Mouse (Mus musculus) lung, embryonic 16.5 days (tissue): Measurements from ENCODE around the gene Svs3a. TPM values are rescaled to one million over a fixed set of nuclear protein-coding genes. Genes with fewer than 3 reads are reported as not detected.

Source experiments
- polyA plus RNA-seq: library from polyadenylated mRNA; unstranded; fragments of >200 nt; fragmentation: Nextera tagmentation; extraction: Ambion mirVana; gene quantifications from 2 replicates; pipeline ENCODE4 v1.2.1, GENCODE M21; 2015

Svs3a gene
- polyA plus RNA-seq, 1 experiment from 2014 or later = not detected

Other genes starting within 250 kb of the Svs3a start
- 22.3 and 31.5 TPM in 2 replicates for gene Stk4, start 218.9 kb upstream of the Svs3a start, polyA plus RNA-seq
- 51.3 and 54.2 TPM in 2 replicates for gene Tomm34, start 218.1 kb upstream of the Svs3a start, polyA plus RNA-seq
- gene Kcns1, start 118.2 kb upstream of the Svs3a start, polyA plus RNA-seq = not detected in 2 replicates
- 0.16 TPM in 1 of 2 replicates, not detected in the other for gene Wfdc5, start 106.5 kb upstream of the Svs3a start, polyA plus RNA-seq
- gene Wfdc12, start 98.7 kb upstream of the Svs3a start, polyA plus RNA-seq = 0.34 TPM in 1 of 2 replicates, not detected in the other
- gene Wfdc15a, start 89.1 kb upstream of the Svs3a start, polyA plus RNA-seq = not detected in 2 replicates
- gene Wfdc15b, start 67.6 kb upstream of the Svs3a start, polyA plus RNA-seq = 1.1 TPM in 1 of 2 replicates, not detected in the other
- not detected in 2 replicates for gene Svs2, start 50.8 kb upstream of the Svs3a start, polyA plus RNA-seq
- not detected in 2 replicates for gene Svs3b, start 32.6 kb upstream of the Svs3a start, polyA plus RNA-seq
- gene Svs4, start 10.8 kb upstream of the Svs3a start, polyA plus RNA-seq = not detected in 2 replicates
- gene Svs6, start 27.5 kb downstream of the Svs3a start, polyA plus RNA-seq = not detected in 2 replicates
- gene Svs5, start 43.5 kb downstream of the Svs3a start, polyA plus RNA-seq = not detected in 2 replicates
- gene Slpi, start 99.8 kb downstream of the Svs3a start, polyA plus RNA-seq = 1.8 and 2.8 TPM in 2 replicates
- gene Rbpjl, start 113.9 kb downstream of the Svs3a start, polyA plus RNA-seq = 16.8 and 21.9 TPM in 2 replicates
- 46.8 and 54.9 TPM in 2 replicates for gene Matn4, start 115.9 kb downstream of the Svs3a start, polyA plus RNA-seq
- gene Sdc4, start 154.6 kb downstream of the Svs3a start, polyA plus RNA-seq = 226 and 247 TPM in 2 replicates
- 59.9 and 62.3 TPM in 2 replicates for gene Sys1, start 167.7 kb downstream of the Svs3a start, polyA plus RNA-seq
- gene Gm20458, start 171.7 kb downstream of the Svs3a start, polyA plus RNA-seq = 7.9 and 15.2 TPM in 2 replicates
- gene Trp53tg5, start 184.5 kb downstream of the Svs3a start, polyA plus RNA-seq = not detected in 2 replicates
- gene Dbndd2, start 196.8 kb downstream of the Svs3a start, polyA plus RNA-seq = 13.0 and 23.4 TPM in 2 replicates
- 62.0 and 63.2 TPM in 2 replicates for gene Pigt, start 208.3 kb downstream of the Svs3a start, polyA plus RNA-seq